Mouse (Mus musculus): ENCODE results near the gene Cyb5r2. TPM values are rescaled to one million over a fixed set of nuclear protein-coding genes. Genes with fewer than 3 reads are reported as not detected.

Gene Cyb5r2
- polyA plus RNA-seq, 1 experiment from 2014 or later: 0.11 TPM

DNA sequence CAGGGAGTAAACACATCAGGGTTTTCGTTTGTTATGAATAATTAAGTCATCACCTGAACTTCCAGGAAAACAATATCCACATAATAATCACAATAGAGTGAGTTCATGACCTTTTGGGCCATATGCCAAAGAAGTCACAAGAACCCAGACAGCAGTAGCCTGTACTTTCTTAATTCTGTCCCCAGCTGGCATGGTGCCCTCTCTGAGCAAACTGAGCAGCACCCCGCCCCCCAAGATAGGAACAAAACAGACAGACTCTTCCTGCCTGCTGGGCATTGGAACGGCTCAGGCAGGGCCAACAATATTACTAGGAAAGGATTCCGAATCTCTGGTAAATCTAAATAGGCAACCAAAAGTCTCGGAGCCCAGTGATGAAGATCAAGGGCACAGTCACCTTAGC lies 51.9 kb downstream of the Cyb5r2 start:
- peak; percentile 30 for DNase-seq (ENCODE audit: low spot score)
- H3K4me1 ChIP-seq (replicated peaks; ENCODE audit: control insufficient read depth, insufficient read depth, low read length): 0 out of 2 replicates have a peak, but pooled peaks cover 6% of the 10 kb centered on the region
- H3K36me3 ChIP-seq (replicated peaks; ENCODE audit: control insufficient read depth, insufficient read depth): no peaks in the 10 kb centered on the region
- H3K9ac ChIP-seq: no peak overlapping the region
- H3K4me2 ChIP-seq (replicated peaks): no peak overlapping the region
- H3K9me3 ChIP-seq (ENCODE audit: control insufficient read depth, low read length): no peaks in the 10 kb centered on the region
- no peak for ATAC-seq (ENCODE audit: low FRiP score)
- WGBS: 62% methylated on average over 5 of the region's 5 CpGs
- no peak overlapping the region for H3K27ac ChIP-seq
- 0 out of 2 replicates have a peak, but pooled peaks cover 3% of the 10 kb centered on the region for H3K27me3 ChIP-seq (ENCODE audit: control insufficient read depth, insufficient read depth, low read length)
- no peak overlapping the region for H3K4me3 ChIP-seq (replicated peaks; ENCODE audit: low read length)

DNA sequence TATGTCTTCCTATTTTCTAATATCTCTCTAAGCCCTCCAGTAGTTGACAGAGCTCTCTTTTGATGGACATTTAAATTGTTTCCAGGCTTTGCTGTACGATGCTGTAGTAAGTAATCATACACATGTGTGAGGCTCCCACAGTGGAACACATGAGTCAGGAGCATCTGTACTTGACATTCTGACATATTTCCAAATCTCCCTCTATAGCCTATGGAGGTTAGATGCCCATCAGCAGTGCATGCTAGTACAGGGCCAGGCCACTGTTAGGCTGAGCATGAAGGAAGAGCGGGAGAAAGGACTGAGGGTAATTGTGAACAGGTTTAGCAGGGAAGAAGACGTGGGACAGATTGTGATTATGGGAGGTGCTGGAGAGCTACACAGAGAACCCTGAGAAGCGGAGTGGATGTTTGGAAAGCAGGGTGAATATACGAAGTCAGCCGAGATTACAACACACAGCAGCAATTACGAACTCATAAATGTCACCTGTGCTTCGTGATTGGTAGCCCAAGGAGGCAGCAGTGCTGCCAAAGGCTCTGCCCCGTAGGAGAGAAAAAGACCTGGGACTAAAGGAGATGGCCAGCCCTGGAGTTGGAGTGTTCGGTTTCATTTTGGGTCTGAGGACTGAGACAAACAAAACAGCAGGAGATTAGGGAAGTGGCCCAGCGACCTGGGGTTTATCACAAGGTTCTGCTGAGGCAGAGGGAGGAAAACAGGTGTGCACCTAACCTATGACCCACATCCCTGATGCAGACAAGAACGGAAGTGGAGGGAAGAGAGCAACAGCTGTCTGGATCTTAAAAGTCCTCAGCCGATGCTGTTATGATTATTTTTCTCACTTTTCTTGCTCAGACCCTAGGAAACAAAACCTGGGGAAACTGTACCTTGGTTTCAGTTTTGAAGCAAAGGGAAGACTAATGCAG lies 55.1 kb downstream of the Cyb5r2 start:
- no peaks in the 10 kb centered on the region for H3K36me3 ChIP-seq (replicated peaks; ENCODE audit: control insufficient read depth, insufficient read depth)
- ATAC-seq (ENCODE audit: low FRiP score): no peak
- peaks cover 22% of the 10 kb centered on the region for H3K27me3 ChIP-seq (ENCODE audit: control insufficient read depth, insufficient read depth, low read length)
- H3K4me1 ChIP-seq (replicated peaks; ENCODE audit: control insufficient read depth, insufficient read depth, low read length): no peaks in the 10 kb centered on the region
- H3K4me2 ChIP-seq (replicated peaks): no peak overlapping the region
- H3K4me3 ChIP-seq (replicated peaks; ENCODE audit: low read length): no peak overlapping the region
- no peak for DNase-seq (ENCODE audit: low spot score)
- H3K27ac ChIP-seq: no peak overlapping the region
- H3K9ac ChIP-seq: no peak overlapping the region
- H3K9me3 ChIP-seq (ENCODE audit: control insufficient read depth, low read length): no peaks in the 10 kb centered on the region
- 75% methylated on average over 13 of the region's 13 CpGs for WGBS

DNA sequence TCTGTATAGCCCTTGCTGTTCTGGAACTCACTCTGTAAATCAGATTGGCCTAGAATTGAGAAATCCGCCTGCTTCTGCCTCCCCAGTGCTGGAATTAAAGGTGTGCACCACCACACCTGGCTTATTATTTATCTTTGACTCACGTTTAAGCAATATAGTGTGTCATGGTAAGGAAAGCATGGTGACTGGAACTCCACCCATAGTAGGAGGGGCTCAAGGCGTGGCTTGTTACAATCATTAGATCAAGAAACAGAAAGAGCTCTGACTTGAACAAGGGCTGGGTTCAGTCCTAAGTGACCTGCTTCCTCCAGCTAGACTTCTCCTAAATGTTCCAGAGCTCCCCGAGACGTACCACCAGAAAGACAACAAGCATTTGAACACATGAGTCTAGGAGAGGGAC lies 57.2 kb downstream of the Cyb5r2 start:
- Histone ChIP-seq H3K4me3 (replicated peaks; ENCODE audit: low read length) (no peak overlapping the region), H3K36me3 (replicated peaks; ENCODE audit: control insufficient read depth, insufficient read depth) (no peaks in the 10 kb centered on the region), H3K27me3 (ENCODE audit: control insufficient read depth, insufficient read depth, low read length) (peaks cover 41% of the 10 kb centered on the region), H3K27ac (no peak overlapping the region), H3K9me3 (ENCODE audit: control insufficient read depth, low read length) (no peaks in the 10 kb centered on the region), H3K4me1 (replicated peaks; ENCODE audit: control insufficient read depth, insufficient read depth, low read length) (no peaks in the 10 kb centered on the region), H3K4me2 (replicated peaks) (no peak overlapping the region), H3K9ac (no peak overlapping the region)
- DNase-seq (ENCODE audit: low spot score): no peak
- ATAC-seq (ENCODE audit: low FRiP score): no peak
- WGBS: 84% methylated on average over 5 of the region's 5 CpGs

DNA sequence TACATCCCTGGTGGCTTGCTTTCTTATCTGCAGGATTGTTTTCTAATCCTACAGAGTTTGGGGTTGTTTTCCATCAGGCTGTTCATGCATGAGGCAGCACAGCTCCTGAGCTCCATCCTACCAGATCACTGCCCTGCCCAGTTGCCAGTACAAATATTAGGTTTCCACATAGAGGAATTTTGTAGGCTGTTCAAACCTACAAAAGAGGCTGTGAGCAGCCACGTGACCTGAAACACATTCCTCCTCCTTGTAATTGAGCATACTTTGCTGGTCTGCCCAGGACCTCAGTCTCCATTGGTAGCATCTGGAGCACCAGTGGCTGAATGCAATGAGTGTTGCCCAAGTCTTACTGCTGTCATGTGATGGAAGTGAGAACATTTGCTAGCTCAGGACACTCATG lies 57.9 kb downstream of the Cyb5r2 start:
- ATAC-seq (ENCODE audit: low FRiP score) (no peak), DNase-seq (ENCODE audit: low spot score) (no peak)
- Histone ChIP-seq H3K4me2 (replicated peaks) (no peak overlapping the region), H3K4me1 (replicated peaks; ENCODE audit: control insufficient read depth, insufficient read depth, low read length) (no peaks in the 10 kb centered on the region), H3K27me3 (ENCODE audit: control insufficient read depth, insufficient read depth, low read length) (peaks cover 41% of the 10 kb centered on the region), H3K9me3 (ENCODE audit: control insufficient read depth, low read length) (no peaks in the 10 kb centered on the region), H3K9ac (no peak overlapping the region), H3K36me3 (replicated peaks; ENCODE audit: control insufficient read depth, insufficient read depth) (no peaks in the 10 kb centered on the region), H3K27ac (no peak overlapping the region), H3K4me3 (replicated peaks; ENCODE audit: low read length) (no peak overlapping the region)
- WGBS: 73% methylated on average over 1 of the region's 1 CpGs

Other genes starting within 250 kb of the Cyb5r2 start
- 5.0 and 5.2 TPM in 2 replicates for gene Olfml1, start 190.6 kb downstream of the Cyb5r2 start, polyA plus RNA-seq (2014; fragmentation: Nextera tagmentation; extraction: Ambion mirVana)
- gene Ppfibp2, start 162.8 kb downstream of the Cyb5r2 start, polyA plus RNA-seq (2014; fragmentation: Nextera tagmentation; extraction: Ambion mirVana): 3.1 and 3.9 TPM in 2 replicates
- not detected in 2 replicates for gene 5330417H12Rik, start 132.9 kb downstream of the Cyb5r2 start, polyA plus RNA-seq (2014; fragmentation: Nextera tagmentation; extraction: Ambion mirVana)
- gene Ovch2, start 43.2 kb upstream of the Cyb5r2 start, polyA plus RNA-seq (2014; fragmentation: Nextera tagmentation; extraction: Ambion mirVana): not detected in 2 replicates
- gene Olfr467, start 54.2 kb upstream of the Cyb5r2 start, polyA plus RNA-seq (2014; fragmentation: Nextera tagmentation; extraction: Ambion mirVana): not detected in 2 replicates
- not detected in 2 replicates for gene Olfr469, start 67.5 kb upstream of the Cyb5r2 start, polyA plus RNA-seq (2014; fragmentation: Nextera tagmentation; extraction: Ambion mirVana)
- gene Olfr470, start 89.5 kb upstream of the Cyb5r2 start, polyA plus RNA-seq (2014; fragmentation: Nextera tagmentation; extraction: Ambion mirVana): not detected in 2 replicates
- gene Olfr472, start 139.9 kb upstream of the Cyb5r2 start, polyA plus RNA-seq (2014; fragmentation: Nextera tagmentation; extraction: Ambion mirVana): not detected in 2 replicates
- gene Olfr473, start 172.4 kb upstream of the Cyb5r2 start, polyA plus RNA-seq (2014; fragmentation: Nextera tagmentation; extraction: Ambion mirVana): not detected in 2 replicates
- not detected in 2 replicates for gene Olfr474, start 196.6 kb upstream of the Cyb5r2 start, polyA plus RNA-seq (2014; fragmentation: Nextera tagmentation; extraction: Ambion mirVana)
- gene Olfr476, start 206.8 kb upstream of the Cyb5r2 start, polyA plus RNA-seq (2014; fragmentation: Nextera tagmentation; extraction: Ambion mirVana): not detected in 2 replicates
- gene Olfr477, start 228.7 kb upstream of the Cyb5r2 start, polyA plus RNA-seq (2014; fragmentation: Nextera tagmentation; extraction: Ambion mirVana): not detected in 2 replicates